Mouse (Mus musculus) MEL (cell line): ENCODE data around the gene Ccdc157. TPM values are rescaled to one million over a fixed set of nuclear protein-coding genes. Genes with fewer than 3 reads are reported as not detected.

Experiments
- DNase-seq: peaks from one replicate; pipeline ENCODE4 v3.0.0; 2011; ENCODE audit warnings: low read depth, low spot score
- H3K27ac ChIP-seq: 2 replicates; pipeline ENCODE4 v1.5.1; 2012; ENCODE audit warnings: low read depth, mild to moderate bottlenecking, control low read depth, low read length, moderate library complexity; ENCODE audit not compliant: control insufficient read depth
- H3K27me3 ChIP-seq, 2 experiments: fragments of 150-350 bp in 1 of 2; sonication (generic) in 1 of 2; 2 replicates each; pipeline ENCODE4 v1.6.1; 2012; ENCODE audit warnings: low read length in 2 of 2, mild to moderate bottlenecking in 2 of 2, improper control_type of control experiment in 1 of 2, moderate library complexity in 1 of 2; ENCODE audit not compliant: insufficient read depth in 2 of 2, control insufficient read depth in 1 of 2
- H3K36me3 ChIP-seq, 2 experiments: 2 replicates each; pipeline ENCODE4 v1.6.1; 2012 to 2014; ENCODE audit warnings: low read length in 2 of 2, improper control_type of control experiment in 1 of 2, inconsistent platforms in 1 of 2, mild to moderate bottlenecking in 1 of 2; ENCODE audit not compliant: insufficient read depth in 2 of 2, control insufficient read depth in 1 of 2
- H3K4me1 ChIP-seq, 2 experiments: fragments of 150-350 bp in 1 of 2; sonication (generic) in 1 of 2; 2 replicates each; pipeline ENCODE4 v1.6.1; 2012; ENCODE audit warnings: low read length in 2 of 2, improper control_type of control experiment in 1 of 2, mild to moderate bottlenecking in 1 of 2; ENCODE audit not compliant: insufficient read depth in 2 of 2, control insufficient read depth in 1 of 2
- H3K4me3 ChIP-seq, 2 experiments: fragments of 150-350 bp in 1 of 2; sonication (generic) in 1 of 2; 2 replicates each; pipeline ENCODE4 v1.5.1; 2012; ENCODE audit warnings: low read depth in 2 of 2, low read length in 2 of 2, mild to moderate bottlenecking in 2 of 2, moderate library complexity in 2 of 2, control low read depth in 1 of 2, improper control_type of control experiment in 1 of 2; ENCODE audit not compliant: control insufficient read depth in 1 of 2, insufficient read depth in 1 of 2
- H3K79me2 ChIP-seq: 2 replicates; pipeline ENCODE4 v1.6.1; 2012; ENCODE audit warnings: mild to moderate bottlenecking, low read length, moderate library complexity; ENCODE audit not compliant: control insufficient read depth, poor library complexity, insufficient read depth
- H3K9ac ChIP-seq: 2 replicates; pipeline ENCODE4 v1.6.1; 2012; ENCODE audit warnings: low read depth, mild to moderate bottlenecking, control low read depth, low read length, moderate library complexity; ENCODE audit not compliant: control insufficient read depth, poor library complexity, severe bottlenecking
- H3K9me3 ChIP-seq: fragments of 150-350 bp; sonication (generic); replicated peaks from 2 replicates; pipeline ENCODE4 v1.6.1; 2012; ENCODE audit warnings: mild to moderate bottlenecking, low read length, improper control_type of control experiment, moderate library complexity; ENCODE audit not compliant: insufficient read depth
- CHD1 ChIP-seq: IDR thresholded peaks from 2 replicates; pipeline ENCODE4 v1.6.1; 2012; ENCODE audit warnings: low read depth, mild to moderate bottlenecking, inconsistent platforms, low read length, improper control_type of control experiment
- CHD2 ChIP-seq: IDR thresholded peaks from 2 replicates; pipeline ENCODE4 v1.6.1; 2011; ENCODE audit warnings: low read length, improper control_type of control experiment
- CTCF ChIP-seq, 3 experiments: IDR thresholded peaks in 2 of 3; conservative IDR thresholded peaks in 1 of 3; 2 replicates each; pipeline ENCODE4 v1.5.1; 2011 to 2012; ENCODE audit warnings: low read length in 3 of 3, low read depth in 2 of 3, mild to moderate bottlenecking in 2 of 3, improper control_type of control experiment in 1 of 3, inconsistent platforms in 1 of 3, mixed read lengths in 1 of 3, moderate library complexity in 1 of 3; ENCODE audit not compliant: control insufficient read depth in 1 of 3, insufficient read depth in 1 of 3, poor library complexity in 1 of 3, severe bottlenecking in 1 of 3
- E2F4 ChIP-seq: IDR thresholded peaks from 2 replicates; pipeline ENCODE4 v1.6.1; 2011; ENCODE audit warnings: low read depth, low read length, improper control_type of control experiment, borderline replicate concordance
- ELF1 ChIP-seq: IDR thresholded peaks from 2 replicates; pipeline ENCODE4 v1.6.1; 2014; ENCODE audit warnings: low read depth, mild to moderate bottlenecking, inconsistent platforms, low read length, improper control_type of control experiment, moderate library complexity
- ETS1 ChIP-seq: IDR thresholded peaks from 2 replicates; pipeline ENCODE4 v1.6.1; 2012; ENCODE audit warnings: low read depth, mild to moderate bottlenecking, inconsistent platforms, low read length, improper control_type of control experiment, moderate library complexity
- GABPA ChIP-seq: IDR thresholded peaks from 2 replicates; pipeline ENCODE4 v1.6.1; 2012; ENCODE audit warnings: low read depth, mild to moderate bottlenecking, inconsistent platforms, low read length, improper control_type of control experiment, moderate library complexity
- HCFC1 ChIP-seq: IDR thresholded peaks from 2 replicates; pipeline ENCODE4 v1.6.1; 2012; ENCODE audit warnings: low read depth, mild to moderate bottlenecking, inconsistent platforms, low read length, improper control_type of control experiment, moderate library complexity
- KAT2A ChIP-seq: conservative IDR thresholded peaks from 2 replicates; pipeline ENCODE4 v1.6.1; 2012; ENCODE audit warnings: low read depth, low read length, improper control_type of control experiment, inconsistent platforms
- MAFK ChIP-seq: IDR thresholded peaks from 2 replicates; pipeline ENCODE4 v1.6.1; 2011; ENCODE audit warnings: low read depth, mild to moderate bottlenecking, low read length, improper control_type of control experiment, borderline replicate concordance
- MAX ChIP-seq: IDR thresholded peaks from 2 replicates; pipeline ENCODE4 v1.6.1; 2011; ENCODE audit warnings: low read length, improper control_type of control experiment
- MAZ ChIP-seq: IDR thresholded peaks from 2 replicates; pipeline ENCODE4 v1.6.1; 2012; ENCODE audit warnings: low read depth, mild to moderate bottlenecking, inconsistent platforms, low read length, improper control_type of control experiment
- MEF2A ChIP-seq: IDR thresholded peaks from 2 replicates; pipeline ENCODE4 v1.6.1; 2014; ENCODE audit warnings: low read depth, mild to moderate bottlenecking, inconsistent platforms, low read length, improper control_type of control experiment; ENCODE audit not compliant: poor library complexity, insufficient replicate concordance, severe bottlenecking; ENCODE audit errors: extremely low read depth
- MXI1 ChIP-seq: IDR thresholded peaks from 2 replicates; pipeline ENCODE4 v1.6.1; 2011; ENCODE audit warnings: mild to moderate bottlenecking, low read depth, low read length, improper control_type of control experiment
- MYB ChIP-seq: IDR thresholded peaks from 2 replicates; pipeline ENCODE4 v1.6.1; 2011; ENCODE audit warnings: mild to moderate bottlenecking, low read depth, low read length, improper control_type of control experiment
- MYC ChIP-seq: IDR thresholded peaks from 2 replicates; pipeline ENCODE4 v1.6.1; 2011; ENCODE audit warnings: low read depth, mild to moderate bottlenecking, low read length, improper control_type of control experiment, moderate library complexity
- NRF1 ChIP-seq: IDR thresholded peaks from 2 replicates; pipeline ENCODE4 v1.6.1; 2014; ENCODE audit warnings: low read depth, mild to moderate bottlenecking, inconsistent platforms, low read length, improper control_type of control experiment, moderate library complexity; ENCODE audit not compliant: poor library complexity, insufficient read depth, severe bottlenecking
- POLR2AphosphoS2 ChIP-seq: IDR thresholded peaks from 2 replicates; pipeline ENCODE4 v1.6.1; 2011; ENCODE audit warnings: low read length, improper control_type of control experiment
- RAD21 ChIP-seq: IDR thresholded peaks from 2 replicates; pipeline ENCODE4 v1.6.1; 2011; ENCODE audit warnings: mild to moderate bottlenecking, low read depth, low read length, improper control_type of control experiment
- RCOR1 ChIP-seq: IDR thresholded peaks from 2 replicates; pipeline ENCODE4 v1.6.1; 2012; ENCODE audit warnings: low read depth, mild to moderate bottlenecking, inconsistent platforms, low read length, improper control_type of control experiment
- SIN3A ChIP-seq: IDR thresholded peaks from 2 replicates; pipeline ENCODE4 v1.6.1; 2012; ENCODE audit warnings: low read length, improper control_type of control experiment, inconsistent platforms
- TAL1 ChIP-seq: IDR thresholded peaks from 2 replicates; pipeline ENCODE4 v1.6.1; 2012; ENCODE audit warnings: mild to moderate bottlenecking, inconsistent platforms, low read length, moderate library complexity, mixed read lengths
- TCF12 ChIP-seq: IDR thresholded peaks from 2 replicates; pipeline ENCODE4 v1.6.1; 2014; ENCODE audit warnings: low read depth, mild to moderate bottlenecking, inconsistent platforms, low read length, improper control_type of control experiment, moderate library complexity
- UBTF ChIP-seq: IDR thresholded peaks from 2 replicates; pipeline ENCODE4 v1.6.1; 2012; ENCODE audit warnings: low read depth, mild to moderate bottlenecking, inconsistent platforms, low read length, improper control_type of control experiment, moderate library complexity, borderline replicate concordance; ENCODE audit not compliant: insufficient read depth
- USF1 ChIP-seq: IDR thresholded peaks from 2 replicates; pipeline ENCODE4 v1.6.1; 2014; ENCODE audit warnings: low read depth, mild to moderate bottlenecking, inconsistent platforms, low read length, improper control_type of control experiment, moderate library complexity
- USF2 ChIP-seq, 2 experiments: IDR thresholded peaks; 2 replicates each; pipeline ENCODE4 v1.6.1; 2011 to 2012; ENCODE audit warnings: improper control_type of control experiment in 2 of 2, low read length in 2 of 2, borderline replicate concordance in 1 of 2, inconsistent platforms in 1 of 2, low read depth in 1 of 2, mild to moderate bottlenecking in 1 of 2; ENCODE audit not compliant: insufficient read depth in 1 of 2
- ZKSCAN1 ChIP-seq: IDR thresholded peaks from 2 replicates; pipeline ENCODE4 v1.6.1; 2012; ENCODE audit warnings: low read depth, mild to moderate bottlenecking, inconsistent platforms, low read length, improper control_type of control experiment, moderate library complexity
- ZMIZ1 ChIP-seq: IDR thresholded peaks from 2 replicates; pipeline ENCODE4 v1.6.1; 2012; ENCODE audit warnings: low read depth, mild to moderate bottlenecking, inconsistent platforms, low read length, improper control_type of control experiment, moderate library complexity
- ZNF384 ChIP-seq: IDR thresholded peaks from 2 replicates; pipeline ENCODE4 v1.6.1; 2012; ENCODE audit warnings: low read depth, mild to moderate bottlenecking, inconsistent platforms, low read length, improper control_type of control experiment
- polyA plus RNA-seq, 2 experiments: library from polyadenylated mRNA; stranded (reverse) in 1 of 2; unstranded in 1 of 2; fragments of >175 nt in 1 of 2; fragments of >200 nt in 1 of 2; gene quantifications; 2 replicates each; pipeline versions ENCODE4 v1.2.1 to v1.2.4; 2012; ENCODE audit warnings: low replicate concordance in 2 of 2, low read depth in 1 of 2; ENCODE audit not compliant: insufficient read length in 2 of 2, insufficient read depth in 1 of 2, missing spikeins in 1 of 2
- total RNA-seq: library from RNA; depleted of rRNA; stranded (reverse); fragments of 300-350 nt; gene quantifications from 2 replicates; pipeline ENCODE4 v1.2.3, GENCODE M21; 2012

Gene Ccdc157
- total and polyA plus RNA-seq, 3 experiments, result 2.0 to 2.9 TPM; not detected in 1

- Histone ChIP-seq H3K4me1 (peaks cover 20 to 30% of the 10 kb centered on the region in 2 experiments), H3K79me2 (no peaks in the 10 kb centered on the region), H3K27me3 (no peaks in the 10 kb centered on the region), H3K9ac (no peak overlapping the region), H3K9me3 (no peaks in the 10 kb centered on the region), H3K4me3 (no peak overlapping the region), H3K27ac (no peak overlapping the region), H3K36me3 (peaks cover 2 to 26% of the 10 kb centered on the region in 2 experiments)
- TF ChIP-seq CTCF (IDR thresholded peaks at IDR 0.05 in 2 of 3, conservative IDR thresholded peaks at IDR 0.05 in 1 of 3; ENCODE audit: control insufficient read depth in 1 of 3, insufficient read depth in 1 of 3, low read depth in 2 of 3, low read length in 3 of 3, poor library complexity in 1 of 3, severe bottlenecking in 1 of 3), result no peak
- TF ChIP-seq RAD21, result no peak
- TF ChIP-seq ETS1, result no peak
- TF ChIP-seq MEF2A, result no peak
- no peak for TF ChIP-seq CHD2
- TF ChIP-seq ELF1, result no peak
- TF ChIP-seq TAL1, result no peak
- no peak for TF ChIP-seq CHD1
- TF ChIP-seq MXI1, result no peak
- TF ChIP-seq UBTF, result no peak
- no peak for TF ChIP-seq TCF12
- no peak for TF ChIP-seq RCOR1
- no peak for TF ChIP-seq MAFK
- TF ChIP-seq GABPA, result no peak
- DNase-seq, result no peak
Observed at GRCm38 (mm10) chr11:4207655-4208054, 47.6 kb upstream of the Ccdc157 start.

- H3K4me1 ChIP-seq, result peaks cover 22 to 30% of the 10 kb centered on the region in 2 experiments
- peak; percentile 94 for DNase-seq
- peaks cover 2 to 31% of the 10 kb centered on the region in 2 experiments for H3K36me3 ChIP-seq
- H3K9me3 ChIP-seq, result no peaks in the 10 kb centered on the region
- no peaks in the 10 kb centered on the region for H3K79me2 ChIP-seq
- no peaks in the 10 kb centered on the region for H3K27me3 ChIP-seq
- 0 out of 2 replicates have a peak overlapping the region, but pooled peaks have one; percentile 14 for H3K9ac ChIP-seq
- H3K4me3 ChIP-seq, result no peak overlapping the region
- H3K27ac ChIP-seq, result peak overlapping the region; percentile 57
- TF ChIP-seq ZNF384 (no peak), CTCF (IDR thresholded peaks at IDR 0.05 in 2 of 3, conservative IDR thresholded peaks at IDR 0.05 in 1 of 3; ENCODE audit: control insufficient read depth in 1 of 3, insufficient read depth in 1 of 3, low read depth in 2 of 3, low read length in 3 of 3, poor library complexity in 1 of 3, severe bottlenecking in 1 of 3) (peak in 2 of 3 experiments; percentile 3 to 8; a peak in 1 of 6 replicates), RAD21 (no peak), TAL1 (peak; percentile 49), RCOR1 (peak; percentile 65; the same call in 1 of the 2 replicates), HCFC1 (peak; percentile 58), MAX (peak; percentile 85), MXI1 (no peak), CHD2 (no peak; the same call in 1 of the 2 replicates), POLR2AphosphoS2 (no peak), CHD1 (no peak), MYB (no peak), MEF2A (no peak), MAZ (no peak), USF1 (no peak), KAT2A (no peak), MAFK (no peak), USF2 (IDR thresholded peaks at IDR 0.05; ENCODE audit: borderline replicate concordance in 1 of 2, insufficient read depth in 1 of 2, low read depth in 1 of 2, low read length in 2 of 2) (no peak), MYC (peak; percentile 74), ZMIZ1 (no peak), ZKSCAN1 (no peak), NRF1 (no peak), E2F4 (no peak), SIN3A (peak; percentile 60; the same call in 1 of the 2 replicates), UBTF (no peak)
Observed at GRCm38 (mm10) chr11:4206563-4206962, 46.5 kb upstream of the Ccdc157 start.
